Mouse (Mus musculus) cortical plate, adult 2 months (tissue): Measurements from ENCODE around the gene Vwc2.

ENCODE experiments used
- CTCF ChIP-seq: fragments of 200-500 bp; IDR thresholded peaks from 2 replicates; pipeline ENCODE4 v1.5.1; 2011; ENCODE audit warnings: mild to moderate bottlenecking, control low read depth, low read length; ENCODE audit not compliant: insufficient read depth; ENCODE audit errors: extremely low read depth
- POLR2A ChIP-seq: fragments of 200-500 bp; IDR thresholded peaks from 2 replicates; pipeline ENCODE4 v1.6.1; 2011; ENCODE audit warnings: mild to moderate bottlenecking, low read length, control low read depth; ENCODE audit not compliant: insufficient read depth; ENCODE audit errors: extremely low read depth

- TF ChIP-seq CTCF (no peak), POLR2A (no peak)
Measured at GRCm38 (mm10) chr11:11171396-11171795, 57.4 kb downstream of the Vwc2 start.
